Mouse (Mus musculus) brown adipose tissue, adult 24 weeks (tissue): ENCODE data around the gene Rab11fip4. TPM values are rescaled to one million over a fixed set of nuclear protein-coding genes. Genes with fewer than 3 reads are reported as not detected.

Experiments used
- H3K27ac ChIP-seq: fragments of 200-500 bp; replicated peaks from 2 replicates; pipeline ENCODE4 v1.5.1; 2012; ENCODE audit warnings: low read depth, mild to moderate bottlenecking, low read length
- H3K4me1 ChIP-seq: fragments of 200-500 bp; 2 replicates; pipeline ENCODE4 v1.6.1; 2012; ENCODE audit warnings: low read length, mixed read lengths; ENCODE audit not compliant: control insufficient read depth, insufficient read depth, insufficient read length
- H3K4me3 ChIP-seq: fragments of 200-500 bp; 2 replicates; pipeline ENCODE4 v1.5.1; 2012; ENCODE audit warnings: low read depth, mild to moderate bottlenecking, low read length, moderate library complexity; ENCODE audit not compliant: insufficient read depth
- polyA plus RNA-seq: library from polyadenylated mRNA; stranded (reverse); fragments of >200 nt; gene quantifications from 2 replicates; pipeline ENCODE4 v1.2.4, GENCODE M21; 2012; ENCODE audit not compliant: missing spikeins, insufficient read depth, insufficient read length

Gene Rab11fip4
- 2.0 and 3.1 TPM in 2 replicates for polyA plus RNA-seq

- Histone ChIP-seq H3K27ac (no peak within 1 kb of the TSS), H3K4me3 (peak within 1 kb of the TSS; percentile 56), H3K4me1 (peaks cover 3% of the 10 kb centered on the region)
Measured at GRCm38 (mm10) chr11:79590664-79591590, at the start of gene Rab11fip4. Gene Rab11fip4, plus strand, starts transcription at chr11:79591212.

GRCm38 (mm10) chr11:79552622-79553021, 38.4 kb upstream of the Rab11fip4 start:
- Histone ChIP-seq H3K27ac (no peak overlapping the region), H3K4me1 (no peaks in the 10 kb centered on the region), H3K4me3 (no peak overlapping the region)

DNA sequence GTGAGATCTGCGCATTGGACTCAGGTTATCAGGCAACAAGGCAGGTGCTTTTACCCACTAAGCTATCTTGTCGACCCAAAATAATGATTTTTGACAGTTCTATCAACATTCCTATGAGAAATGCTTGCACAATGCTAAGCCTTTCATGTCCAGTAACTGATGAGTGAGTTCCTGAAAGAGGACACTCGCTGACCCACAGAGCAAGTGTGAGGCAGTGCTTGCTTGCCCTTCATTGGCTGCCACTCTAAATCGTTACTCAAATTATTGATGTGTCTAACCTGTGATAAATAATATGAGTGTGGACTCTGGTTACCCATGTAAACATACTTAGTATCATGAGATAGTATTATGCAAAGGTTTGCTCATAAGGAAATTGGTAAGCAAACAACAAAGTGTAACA, 30.5 kb upstream of the Rab11fip4 start:
- no peak overlapping the region for H3K27ac ChIP-seq
- H3K4me1 ChIP-seq = no peaks in the 10 kb centered on the region
- H3K4me3 ChIP-seq = no peak overlapping the region

DNA sequence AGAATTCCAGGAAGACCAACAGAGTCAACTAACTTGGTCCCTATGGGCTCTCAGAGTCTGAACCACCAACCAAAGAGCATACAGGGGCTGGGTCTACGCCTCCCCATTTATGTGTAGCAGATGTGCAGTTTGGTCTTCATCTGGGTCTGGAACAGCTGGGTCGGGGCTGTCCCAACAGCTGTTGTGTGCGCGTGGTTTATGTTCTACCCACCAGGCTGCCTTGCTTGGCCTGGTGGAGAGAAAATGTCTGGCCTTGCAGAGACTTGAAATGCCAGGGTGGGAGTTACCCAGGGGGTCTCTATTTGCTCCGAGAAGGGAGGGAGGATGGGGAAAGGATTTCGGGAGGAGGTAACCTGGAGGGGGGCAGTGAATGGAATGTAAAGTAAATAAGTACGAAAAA, 27.5 kb upstream of the Rab11fip4 start:
- H3K4me3 ChIP-seq = no peak overlapping the region
- H3K27ac ChIP-seq = no peak overlapping the region
- H3K4me1 ChIP-seq = no peaks in the 10 kb centered on the region

DNA sequence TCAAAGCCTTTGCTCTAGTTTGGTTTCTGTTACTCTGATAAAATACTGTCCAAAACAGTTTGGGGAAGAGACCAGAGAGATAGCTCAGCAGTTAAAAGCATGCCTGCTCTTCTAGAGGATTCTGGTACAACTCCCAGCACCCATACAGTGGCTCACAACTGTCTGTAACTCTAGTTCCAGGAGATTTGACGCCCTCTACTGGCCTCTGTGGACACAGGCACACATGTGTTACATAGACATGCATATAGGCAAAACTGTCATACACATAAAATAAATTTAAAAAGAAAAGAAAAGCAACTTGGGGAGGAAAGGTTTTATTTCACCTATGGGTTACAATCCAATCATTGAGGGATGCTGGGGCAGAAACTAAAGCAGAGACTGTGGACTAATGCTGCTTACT, 24.1 kb upstream of the Rab11fip4 start:
- Histone ChIP-seq H3K27ac (no peak overlapping the region), H3K4me3 (no peak overlapping the region), H3K4me1 (no peaks in the 10 kb centered on the region)

DNA sequence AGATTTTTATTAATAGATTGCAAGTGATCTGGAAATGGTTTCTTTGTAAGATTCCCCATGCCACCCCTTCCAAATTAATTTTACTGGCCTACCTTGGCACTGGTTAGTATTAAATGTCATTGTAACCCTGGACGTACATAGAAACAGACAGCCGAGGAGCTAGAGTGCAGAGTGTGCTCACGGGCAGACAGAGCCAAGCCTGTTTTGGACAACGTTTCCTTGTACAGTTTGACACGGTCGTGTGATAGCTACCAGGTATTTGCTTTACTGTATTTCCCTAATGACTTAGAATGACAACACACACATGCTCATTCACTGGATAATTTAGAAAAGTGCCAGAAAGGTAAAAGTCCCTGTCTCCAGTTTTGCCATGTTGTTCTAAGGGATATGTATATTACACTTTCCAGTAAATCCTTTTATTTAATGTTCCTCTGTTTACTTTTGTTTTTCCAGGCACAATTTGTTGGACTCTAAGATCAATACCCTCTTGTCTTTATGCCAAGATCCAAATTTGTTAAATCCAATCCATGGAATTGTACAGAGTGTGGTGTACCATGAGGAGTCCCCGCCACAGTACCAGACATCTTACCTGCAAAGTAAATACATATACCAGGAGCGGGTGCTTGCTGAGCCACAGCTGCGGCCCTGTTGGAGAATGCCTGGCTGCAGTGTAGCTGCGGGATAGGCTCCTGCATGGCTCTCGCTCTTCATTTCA, 22.7 kb upstream of the Rab11fip4 start:
- no peaks in the 10 kb centered on the region for H3K4me1 ChIP-seq
- H3K4me3 ChIP-seq = no peak overlapping the region
- no peak overlapping the region for H3K27ac ChIP-seq

DNA sequence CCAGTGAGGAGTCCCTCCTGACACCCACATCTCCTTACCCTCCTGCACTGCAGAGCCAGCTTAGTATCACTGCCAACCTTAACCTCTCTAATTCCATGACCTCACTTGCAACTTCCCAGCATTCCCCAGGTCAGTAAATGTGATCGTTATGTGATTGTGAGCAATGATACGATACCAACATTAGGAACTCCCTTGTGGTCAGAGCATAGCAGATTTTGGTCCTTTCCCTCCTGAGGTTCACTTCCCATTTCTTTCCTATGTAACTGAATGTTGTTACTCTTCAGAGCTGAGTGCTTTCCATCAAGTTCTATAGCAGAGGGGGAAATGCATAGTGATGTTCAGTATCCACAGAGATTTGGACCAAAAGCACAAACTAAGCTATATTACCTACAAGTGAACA, 20.7 kb upstream of the Rab11fip4 start:
- H3K27ac ChIP-seq = no peak overlapping the region
- no peak overlapping the region for H3K4me3 ChIP-seq
- H3K4me1 ChIP-seq = no peaks in the 10 kb centered on the region

- no peak overlapping the region for H3K27ac ChIP-seq
Measured at GRCm38 (mm10) chr11:79573836-79574235, 17.2 kb upstream of the Rab11fip4 start.

GRCm38 (mm10) chr11:79575383-79576073, 15.5 kb upstream of the Rab11fip4 start:
- no peaks in the 10 kb centered on the region for H3K4me1 ChIP-seq
- H3K4me3 ChIP-seq = no peak overlapping the region
- no peak overlapping the region for H3K27ac ChIP-seq

More at GRCm38 (mm10) chr11:79573836-79574235, 17.2 kb upstream of the Rab11fip4 start:
- Histone ChIP-seq H3K4me3 (no peak overlapping the region), H3K4me1 (no peaks in the 10 kb centered on the region)

DNA sequence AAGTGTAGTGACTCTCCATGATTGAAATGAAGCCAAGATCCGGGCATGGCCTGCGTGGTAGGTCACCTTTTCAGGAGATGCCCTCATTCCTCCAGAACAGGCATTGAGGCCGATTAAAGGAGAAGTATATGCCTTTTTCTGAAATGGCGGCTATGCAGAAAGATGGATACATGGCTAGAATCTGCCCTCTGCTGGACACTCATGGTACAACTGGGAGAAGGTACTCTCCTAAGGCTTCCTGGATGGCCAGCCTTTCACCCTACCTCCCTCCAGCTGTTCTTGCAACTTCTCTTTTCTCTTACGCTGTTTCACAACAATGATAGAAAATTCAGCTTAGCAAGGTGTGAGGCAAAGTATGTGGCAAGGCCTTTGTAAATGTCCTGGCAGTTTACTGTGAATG, 13.3 kb upstream of the Rab11fip4 start:
- Histone ChIP-seq H3K4me3 (no peak overlapping the region), H3K27ac (no peak overlapping the region), H3K4me1 (no peaks in the 10 kb centered on the region)

- Histone ChIP-seq H3K27ac (no peak overlapping the region), H3K4me3 (no peak overlapping the region), H3K4me1 (no peaks in the 10 kb centered on the region)
Measured at GRCm38 (mm10) chr11:79580660-79581059, 10.4 kb upstream of the Rab11fip4 start.

GRCm38 (mm10) chr11:79581257-79581656, 9.8 kb upstream of the Rab11fip4 start:
- H3K27ac ChIP-seq = no peak overlapping the region
- H3K4me1 ChIP-seq = no peaks in the 10 kb centered on the region
- H3K4me3 ChIP-seq = no peak overlapping the region

DNA sequence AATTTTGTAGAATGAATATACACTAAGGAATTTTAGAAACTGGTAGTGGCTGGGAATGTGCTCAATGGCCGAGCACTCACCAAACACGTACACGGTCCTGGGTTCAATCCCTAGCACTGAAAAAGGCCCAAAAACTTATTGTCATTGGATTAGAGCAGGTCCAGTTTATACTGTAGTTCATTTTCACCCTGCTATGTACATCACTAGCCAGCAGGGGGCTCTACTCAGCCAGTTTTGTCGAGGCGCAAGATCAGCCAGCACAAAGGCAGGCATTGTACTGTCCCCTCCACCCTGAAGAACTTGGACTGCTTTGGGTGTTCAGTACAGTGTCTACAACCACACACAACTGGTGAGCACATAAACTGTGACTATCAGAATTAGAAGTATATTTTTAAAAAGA, 6.8 kb upstream of the Rab11fip4 start:
- no peak overlapping the region for H3K27ac ChIP-seq
- H3K4me1 ChIP-seq = no peaks in the 10 kb centered on the region
- H3K4me3 ChIP-seq = no peak overlapping the region

DNA sequence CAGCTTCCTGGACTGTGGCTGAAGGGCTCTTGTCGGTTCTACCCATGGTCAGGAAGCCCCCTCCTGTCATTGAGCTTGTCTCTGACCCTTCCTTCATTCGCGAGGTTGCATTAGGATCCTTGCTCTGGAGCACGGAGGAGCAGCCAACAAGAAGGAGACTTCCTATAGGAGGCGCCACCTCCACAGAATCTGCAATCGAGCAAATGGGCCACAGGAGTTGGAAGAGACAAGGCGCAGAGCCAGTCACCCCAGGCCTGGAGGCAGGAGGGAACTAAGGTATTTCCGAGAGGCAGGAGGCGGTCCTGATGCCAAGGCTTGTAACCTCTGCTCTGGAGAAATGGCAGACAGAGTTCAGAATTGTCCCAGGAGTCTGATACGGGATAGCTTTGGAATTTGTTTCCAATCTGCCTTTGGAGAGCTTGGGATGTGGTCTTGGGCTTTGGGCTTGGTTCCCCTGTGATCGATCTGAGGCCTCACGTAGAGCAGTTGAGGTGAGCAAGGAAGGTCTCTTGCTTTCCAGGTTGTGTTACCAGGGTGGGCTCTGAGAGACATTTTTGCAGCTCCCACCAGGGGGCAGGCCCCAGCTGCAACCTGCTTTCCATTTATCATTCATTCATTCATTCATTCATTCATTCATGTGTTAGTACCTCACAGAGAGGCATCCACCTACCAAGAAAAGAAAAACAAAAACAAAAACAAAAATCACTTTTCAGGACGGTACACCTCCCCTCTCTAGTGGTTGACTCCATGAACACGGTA, 1.5 kb upstream of the Rab11fip4 start:
- Histone ChIP-seq H3K4me1 (peaks cover 3% of the 10 kb centered on the region), H3K27ac (no peak overlapping the region)

More for the DNA sequence above, 1.5 kb upstream of the Rab11fip4 start:
- no peak overlapping the region for H3K4me3 ChIP-seq
